Mouse (Mus musculus) forebrain, embryonic 16.5 days (tissue): ENCODE results near the gene Fem1a. TPM values are rescaled to one million over a fixed set of nuclear protein-coding genes. Genes with fewer than 3 reads are reported as not detected.
"Not testable (repeated sequence)": the region's sequence is repeated elsewhere in the genome, so short reads cannot be mapped to it uniquely, and the experiment has no call there.

Experiments used
- ATAC-seq: fragments of 200-750 bp; cut with Nextera tagmentation; 2 replicates; pipeline ENCODE4 v1.8.0; 2017; ENCODE audit warnings: mild to moderate bottlenecking, moderate library complexity
- H3K27ac ChIP-seq: fragments of 300-500 bp; sonication (generic); 2 replicates; pipeline ENCODE4 v1.5.1; 2014; ENCODE audit warnings: low read length, control low read depth
- H3K27me3 ChIP-seq: fragments of 300-500 bp; sonication (generic); replicated peaks from 2 replicates; pipeline ENCODE4 v1.6.1; 2014; ENCODE audit warnings: low read length; ENCODE audit not compliant: control insufficient read depth, insufficient read depth
- H3K36me3 ChIP-seq: fragments of 300-500 bp; sonication (generic); 2 replicates; pipeline ENCODE4 v1.6.1; 2014; ENCODE audit not compliant: control insufficient read depth, insufficient read depth
- H3K4me1 ChIP-seq: fragments of 300-500 bp; sonication (generic); replicated peaks from 2 replicates; pipeline ENCODE4 v1.6.1; 2014; ENCODE audit warnings: low read length; ENCODE audit not compliant: control insufficient read depth, insufficient read depth
- H3K4me2 ChIP-seq: fragments of 300-500 bp; sonication (generic); 2 replicates; pipeline ENCODE4 v1.6.1; 2014; ENCODE audit warnings: mild to moderate bottlenecking, low read length, control low read depth
- H3K4me3 ChIP-seq: fragments of 300-500 bp; sonication (generic); replicated peaks from 2 replicates; pipeline ENCODE4 v1.5.1; 2014; ENCODE audit warnings: mild to moderate bottlenecking, low read length, control low read depth
- H3K9ac ChIP-seq: fragments of 300-500 bp; sonication (generic); replicated peaks from 2 replicates; pipeline ENCODE4 v1.6.1; 2014; ENCODE audit warnings: low read depth, low read length, control low read depth
- H3K9me3 ChIP-seq: fragments of 300-500 bp; sonication (generic); 2 replicates; pipeline ENCODE4 v1.6.1; 2016; ENCODE audit warnings: low read length; ENCODE audit not compliant: control insufficient read depth
- WGBS: fragments of 180-500 bp; shearing (Covaris S2); extraction: QIAGEN DNeasy Blood & Tissue Kit; methylation state at CpG from one replicate; pipeline ENCODE4 v1.1.7; 2014; 5-methylcytosine and 5-hydroxymethylcytosine counted together
- polyA plus RNA-seq: library from polyadenylated mRNA; unstranded; fragments of >200 nt; fragmentation: Nextera tagmentation; extraction: Ambion mirVana; gene quantifications from 2 replicates; pipeline ENCODE4 v1.2.1, GENCODE M21; 2015

Gene Fem1a
- polyA plus RNA-seq, 1 experiment from 2014 or later = 24.5 TPM

GRCm38 (mm10) chr17:56251136-56251829, 5.3 kb upstream of the Fem1a start:
- H3K36me3 ChIP-seq = no peaks in the 10 kb centered on the region
- peak overlapping the region; percentile 29 for H3K4me2 ChIP-seq
- H3K9ac ChIP-seq = no peak overlapping the region; the same call in 1 of the 2 replicates
- peak; percentile 48 for ATAC-seq
- no peaks in the 10 kb centered on the region for H3K9me3 ChIP-seq
- WGBS = 18% methylated on average over 6 of the region's 6 CpGs
- H3K4me1 ChIP-seq = peaks cover 13% of the 10 kb centered on the region
- no peak overlapping the region for H3K4me3 ChIP-seq
- H3K27ac ChIP-seq = peak overlapping the region; percentile 78
- no peaks in the 10 kb centered on the region for H3K27me3 ChIP-seq

- Histone ChIP-seq H3K9me3 (no peaks in the 10 kb centered on the region), H3K27me3 (no peaks in the 10 kb centered on the region), H3K27ac (no peak overlapping the region), H3K4me2 (no peak overlapping the region), H3K4me3 (no peak overlapping the region), H3K4me1 (peaks cover 37% of the 10 kb centered on the region), H3K9ac (0 out of 2 replicates have a peak overlapping the region, but pooled peaks have one; percentile 5), H3K36me3 (0 out of 2 replicates have a peak, but pooled peaks cover 3% of the 10 kb centered on the region)
- no peak for ATAC-seq
- 79% methylated on average over 4 of the region's 4 CpGs for WGBS
Measured at GRCm38 (mm10) chr17:56254695-56255094, 1.9 kb upstream of the Fem1a start.

GRCm38 (mm10) chr17:56255429-56255828, 1.2 kb upstream of the Fem1a start:
- H3K9ac ChIP-seq = no peak overlapping the region
- WGBS = 11% methylated on average over 9 of the region's 9 CpGs
- ATAC-seq = peak; percentile 1; the same call in 1 of the 2 replicates
- H3K27me3 ChIP-seq = no peaks in the 10 kb centered on the region
- peak overlapping the region; percentile 38 for H3K4me2 ChIP-seq
- peak overlapping the region; percentile 92 for H3K27ac ChIP-seq
- peaks cover 44% of the 10 kb centered on the region for H3K4me1 ChIP-seq
- H3K4me3 ChIP-seq = peak overlapping the region; percentile 3; the same call in 1 of the 2 replicates
- H3K9me3 ChIP-seq = no peaks in the 10 kb centered on the region
- H3K36me3 ChIP-seq = peaks cover 6% of the 10 kb centered on the region; the same call in 1 of the 2 replicates

GRCm38 (mm10) chr17:56255863-56256238, 759 bp upstream of the Fem1a start:
- Histone ChIP-seq H3K9me3 (no peaks in the 10 kb centered on the region), H3K4me2 (peak overlapping the region; percentile 73), H3K9ac (peak overlapping the region; percentile 63), H3K4me1 (peaks cover 46% of the 10 kb centered on the region), H3K27ac (peak overlapping the region; percentile 92), H3K36me3 (peaks cover 6% of the 10 kb centered on the region), H3K4me3 (peak overlapping the region; percentile 72), H3K27me3 (no peaks in the 10 kb centered on the region)
- 0% methylated on average over 32 of the region's 32 CpGs for WGBS
- peak; percentile 93 for ATAC-seq

- peaks cover 8% of the 10 kb centered on the region for H3K36me3 ChIP-seq
- no peaks in the 10 kb centered on the region for H3K9me3 ChIP-seq
- peak overlapping the region; percentile 95 for H3K4me2 ChIP-seq
- no peaks in the 10 kb centered on the region for H3K27me3 ChIP-seq
- no peak overlapping the region; the same call in 1 of the 2 replicates for H3K27ac ChIP-seq
- H3K4me1 ChIP-seq = peaks cover 48% of the 10 kb centered on the region
- H3K9ac ChIP-seq = peak overlapping the region; percentile 69
- peak overlapping the region; percentile 72 for H3K4me3 ChIP-seq
- 12% methylated on average over 58 of the region's 58 CpGs for WGBS
- no peak for ATAC-seq
Measured at GRCm38 (mm10) chr17:56257181-56257894, 728 bp downstream of the Fem1a start.

- H3K4me2 ChIP-seq, H3K9ac ChIP-seq, H3K4me3 ChIP-seq, H3K27me3 ChIP-seq, H3K9me3 ChIP-seq, H3K36me3 ChIP-seq, H3K27ac ChIP-seq, ATAC-seq: not testable (repeated sequence)
- 93% methylated on average over 19 of the region's 19 CpGs for WGBS
- peaks cover 51% of the 10 kb centered on the region for H3K4me1 ChIP-seq
Measured at GRCm38 (mm10) chr17:56258269-56258668, 1.7 kb downstream of the Fem1a start.

GRCm38 (mm10) chr17:56258812-56259211, 2.2 kb downstream of the Fem1a start:
- H3K4me2 ChIP-seq, H3K27me3 ChIP-seq, H3K9me3 ChIP-seq, H3K27ac ChIP-seq, H3K4me3 ChIP-seq, H3K9ac ChIP-seq, H3K36me3 ChIP-seq, ATAC-seq: not testable (repeated sequence)
- 70% methylated on average over 2 of the region's 2 CpGs for WGBS
- peaks cover 51% of the 10 kb centered on the region for H3K4me1 ChIP-seq

GRCm38 (mm10) chr17:56259301-56260037, 2.9 kb downstream of the Fem1a start:
- Histone ChIP-seq H3K4me3 (no peak overlapping the region), H3K36me3 (peaks cover 8% of the 10 kb centered on the region)

GRCm38 (mm10) chr17:56261166-56261565, 4.6 kb downstream of the Fem1a start:
- H3K9me3 ChIP-seq = no peaks in the 10 kb centered on the region
- 78% methylated on average over 3 of the region's 3 CpGs for WGBS
- H3K4me3 ChIP-seq = no peak overlapping the region
- no peak for ATAC-seq
- no peak overlapping the region for H3K27ac ChIP-seq
- no peak overlapping the region for H3K4me2 ChIP-seq
- peaks cover 47% of the 10 kb centered on the region for H3K4me1 ChIP-seq
- no peaks in the 10 kb centered on the region for H3K27me3 ChIP-seq
- peaks cover 8% of the 10 kb centered on the region for H3K36me3 ChIP-seq
- no peak overlapping the region for H3K9ac ChIP-seq

More at GRCm38 (mm10) chr17:56259301-56260037, 2.9 kb downstream of the Fem1a start:
- 93% methylated on average over 10 of the region's 10 CpGs for WGBS
- H3K4me2 ChIP-seq = no peak overlapping the region
- no peak overlapping the region for H3K27ac ChIP-seq
- H3K9ac ChIP-seq = no peak overlapping the region
- no peaks in the 10 kb centered on the region for H3K9me3 ChIP-seq
- no peaks in the 10 kb centered on the region for H3K27me3 ChIP-seq
- ATAC-seq = no peak
- H3K4me1 ChIP-seq = peaks cover 51% of the 10 kb centered on the region
